Mouse (Mus musculus): ENCODE data around the gene Eppin. TPM values are rescaled to one million over a fixed set of nuclear protein-coding genes. Genes with fewer than 3 reads are reported as not detected.

The Eppin gene
- not detected in 2 replicates for polyA plus RNA-seq (2015; fragmentation: Nextera tagmentation; extraction: Ambion mirVana)

GRCm38 (mm10) chr2:164593494-164593893, at the start of gene Eppin:
Gene Eppin (minus strand): TSS chr2:164593594.

GRCm38 (mm10) chr2:164638696-164639095, 45.3 kb upstream of the Eppin start, which contains the start of gene Wfdc16:
Gene Wfdc16 (minus strand): TSS chr2:164638796.

GRCm38 (mm10) chr2:164613471-164613870, 20.1 kb upstream of the Eppin start, which contains the start of the genes Wfdc6b and Wfdc8:
Gene Wfdc6b (plus strand): TSS chr2:164613522.
Gene Wfdc8 (minus strand): TSS chr2:164613626.

GRCm38 (mm10) chr2:164585025-164585725, 8.2 kb downstream of the Eppin start, which contains the start of gene Wfdc6a:
Gene Wfdc6a (minus strand): TSS chr2:164585447.

GRCm38 (mm10) chr2:164573359-164573758, 20.0 kb downstream of the Eppin start, which contains the start of gene Spint3:
Gene Spint3 (minus strand): TSS chr2:164573459.

GRCm38 (mm10) chr2:164562391-164563188, 30.8 kb downstream of the Eppin start, which contains the start of gene Wfdc2:
Gene Wfdc2 (plus strand): TSS chr2:164562413.

Other genes with a start within 250 kb of the Eppin start
- gene Slpi, start 204.5 kb downstream of the Eppin start, polyA plus RNA-seq (2015; fragmentation: Nextera tagmentation; extraction: Ambion mirVana), result 0.51 and 1.1 TPM in 2 replicates
- 0.49 and 0.68 TPM in 2 replicates for gene Rbpjl, start 190.5 kb downstream of the Eppin start, polyA plus RNA-seq (2015; fragmentation: Nextera tagmentation; extraction: Ambion mirVana)
- gene Matn4, start 188.4 kb downstream of the Eppin start, polyA plus RNA-seq (2015; fragmentation: Nextera tagmentation; extraction: Ambion mirVana), result 15.4 and 15.8 TPM in 2 replicates
- gene Sdc4, start 149.7 kb downstream of the Eppin start, polyA plus RNA-seq (2015; fragmentation: Nextera tagmentation; extraction: Ambion mirVana), result 42.5 and 43.9 TPM in 2 replicates
- gene Sys1, start 136.6 kb downstream of the Eppin start, polyA plus RNA-seq (2015; fragmentation: Nextera tagmentation; extraction: Ambion mirVana), result 113 and 120 TPM in 2 replicates
- 14.5 and 16.2 TPM in 2 replicates for gene Gm20458, start 132.6 kb downstream of the Eppin start, polyA plus RNA-seq (2015; fragmentation: Nextera tagmentation; extraction: Ambion mirVana)
- gene Trp53tg5, start 119.9 kb downstream of the Eppin start, polyA plus RNA-seq (2015; fragmentation: Nextera tagmentation; extraction: Ambion mirVana), result not detected in 2 replicates
- gene Dbndd2, start 107.5 kb downstream of the Eppin start, polyA plus RNA-seq (2015; fragmentation: Nextera tagmentation; extraction: Ambion mirVana), result 41.5 and 45.7 TPM in 2 replicates
- gene Pigt, start 96.1 kb downstream of the Eppin start, polyA plus RNA-seq (2015; fragmentation: Nextera tagmentation; extraction: Ambion mirVana), result 117 and 135 TPM in 2 replicates
- 0.62 and 0.65 TPM in 2 replicates for gene Wfdc2, start 31.2 kb downstream of the Eppin start, polyA plus RNA-seq (2015; fragmentation: Nextera tagmentation; extraction: Ambion mirVana)
- gene Spint3, start 20.1 kb downstream of the Eppin start, polyA plus RNA-seq (2015; fragmentation: Nextera tagmentation; extraction: Ambion mirVana), result not detected in 2 replicates
- gene Wfdc6a, start 8.1 kb downstream of the Eppin start, polyA plus RNA-seq (2015; fragmentation: Nextera tagmentation; extraction: Ambion mirVana), result not detected in 2 replicates
- gene Wfdc6b, start 19.9 kb upstream of the Eppin start, polyA plus RNA-seq (2015; fragmentation: Nextera tagmentation; extraction: Ambion mirVana), result not detected in 2 replicates
- not detected in 2 replicates for gene Wfdc8, start 20.0 kb upstream of the Eppin start, polyA plus RNA-seq (2015; fragmentation: Nextera tagmentation; extraction: Ambion mirVana)
- gene Wfdc16, start 45.2 kb upstream of the Eppin start, polyA plus RNA-seq (2015; fragmentation: Nextera tagmentation; extraction: Ambion mirVana), result not detected in 2 replicates
- not detected in 2 replicates for gene Wfdc10, start 62.5 kb upstream of the Eppin start, polyA plus RNA-seq (2015; fragmentation: Nextera tagmentation; extraction: Ambion mirVana)
- not detected in 2 replicates for gene Wfdc9, start 63.0 kb upstream of the Eppin start, polyA plus RNA-seq (2015; fragmentation: Nextera tagmentation; extraction: Ambion mirVana)
- gene Wfdc11, start 80.5 kb upstream of the Eppin start, polyA plus RNA-seq (2015; fragmentation: Nextera tagmentation; extraction: Ambion mirVana), result not detected in 2 replicates
- 0.22 TPM in 1 of 2 replicates, not detected in the other for gene Wfdc13, start 91.5 kb upstream of the Eppin start, polyA plus RNA-seq (2015; fragmentation: Nextera tagmentation; extraction: Ambion mirVana)
- gene Spint4, start 104.9 kb upstream of the Eppin start, polyA plus RNA-seq (2015; fragmentation: Nextera tagmentation; extraction: Ambion mirVana), result not detected in 2 replicates
- gene Spint5, start 121.7 kb upstream of the Eppin start, polyA plus RNA-seq (2015; fragmentation: Nextera tagmentation; extraction: Ambion mirVana), result not detected in 2 replicates
- 0.58 and 0.88 TPM in 2 replicates for gene Wfdc3, start 152.3 kb upstream of the Eppin start, polyA plus RNA-seq (2015; fragmentation: Nextera tagmentation; extraction: Ambion mirVana)
- gene Dnttip1, start 152.4 kb upstream of the Eppin start, polyA plus RNA-seq (2015; fragmentation: Nextera tagmentation; extraction: Ambion mirVana), result 48.0 and 50.3 TPM in 2 replicates
- gene Ube2c, start 176.3 kb upstream of the Eppin start, polyA plus RNA-seq (2015; fragmentation: Nextera tagmentation; extraction: Ambion mirVana), result 31.4 and 34.2 TPM in 2 replicates
- 6.6 and 7.2 TPM in 2 replicates for gene Tnnc2, start 186.4 kb upstream of the Eppin start, polyA plus RNA-seq (2015; fragmentation: Nextera tagmentation; extraction: Ambion mirVana)
- gene Snx21, start 192.2 kb upstream of the Eppin start, polyA plus RNA-seq (2015; fragmentation: Nextera tagmentation; extraction: Ambion mirVana), result 54.9 and 60.8 TPM in 2 replicates
- 23.8 and 27.3 TPM in 2 replicates for gene Acot8, start 211.3 kb upstream of the Eppin start, polyA plus RNA-seq (2015; fragmentation: Nextera tagmentation; extraction: Ambion mirVana)
- gene Zswim3, start 211.5 kb upstream of the Eppin start, polyA plus RNA-seq (2015; fragmentation: Nextera tagmentation; extraction: Ambion mirVana), result 10.4 and 10.8 TPM in 2 replicates
- gene Zswim1, start 229.1 kb upstream of the Eppin start, polyA plus RNA-seq (2015; fragmentation: Nextera tagmentation; extraction: Ambion mirVana), result 24.9 and 26.5 TPM in 2 replicates
- 0.27 TPM in 1 of 2 replicates, not detected in the other for gene Spata25, start 234.9 kb upstream of the Eppin start, polyA plus RNA-seq (2015; fragmentation: Nextera tagmentation; extraction: Ambion mirVana)
- 101 and 102 TPM in 2 replicates for gene Ctsa, start 239.3 kb upstream of the Eppin start, polyA plus RNA-seq (2015; fragmentation: Nextera tagmentation; extraction: Ambion mirVana)
- 8.1 and 8.5 TPM in 2 replicates for gene Neurl2, start 239.9 kb upstream of the Eppin start, polyA plus RNA-seq (2015; fragmentation: Nextera tagmentation; extraction: Ambion mirVana)